Mouse (Mus musculus) embryonic stem cell, embryonic (primary cell): Measurements from ENCODE around the gene Rnf24.

Source experiments
- CTCF ChIA-PET, 4 experiments: fragments of 300-600 bp in 2 of 4; fragments of 350-600 bp in 2 of 4; sonication (Branson Sonifier 250); formaldehyde crosslinking; loops; one replicate each; lab custom pipeline; 2022; ENCODE audit warnings: inconsistent platforms in 2 of 4; lab: Charles Lee
- POLR2A ChIA-PET, 4 experiments: fragments of 300-600 bp in 2 of 4; fragments of 350-600 bp in 2 of 4; sonication (Branson Sonifier 250); formaldehyde crosslinking; loops; one replicate each; lab custom pipeline; 2022; ENCODE audit warnings: antibody characterized with exemption in 4 of 4, inconsistent platforms in 1 of 4; lab: Charles Lee

Rnf24 gene

DNA sequence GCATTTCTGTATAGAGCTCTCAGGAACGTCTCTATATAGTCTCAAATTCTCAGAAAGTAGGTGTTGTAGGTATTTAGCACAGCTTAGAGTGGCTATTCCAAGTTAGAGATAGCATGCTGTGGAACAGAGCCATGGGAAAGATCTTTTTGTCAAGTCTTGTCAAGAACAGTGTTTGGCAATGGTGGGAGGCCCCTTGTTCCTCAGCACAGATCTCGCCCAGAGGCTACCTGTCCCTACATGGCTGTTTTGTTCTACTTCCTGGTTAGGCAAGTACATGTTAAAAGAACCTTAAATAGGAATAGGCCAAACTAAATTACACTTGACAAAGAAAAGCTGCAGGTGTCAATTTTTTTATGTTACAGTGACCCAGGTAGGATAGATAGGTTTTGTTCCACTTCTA lies 52.2 kb downstream of the Rnf24 start:
- POLR2A ChIA-PET: interaction anchor here in 2 of 4 experiments (0.8 to 1.7 kb wide), 2 partner anchors 10 to 39 kb away, joined by 6 to 15 read pairs; partner anchors contain the start of gene Pank2 (in 1 of the 2)
- CTCF ChIA-PET: interaction anchor here in 1 of 4 experiments (0.5 to 1.0 kb wide), 2 partner anchors 53 to 230 kb away, joined by 3 read pairs; no protein-coding TSS in a partner anchor

DNA sequence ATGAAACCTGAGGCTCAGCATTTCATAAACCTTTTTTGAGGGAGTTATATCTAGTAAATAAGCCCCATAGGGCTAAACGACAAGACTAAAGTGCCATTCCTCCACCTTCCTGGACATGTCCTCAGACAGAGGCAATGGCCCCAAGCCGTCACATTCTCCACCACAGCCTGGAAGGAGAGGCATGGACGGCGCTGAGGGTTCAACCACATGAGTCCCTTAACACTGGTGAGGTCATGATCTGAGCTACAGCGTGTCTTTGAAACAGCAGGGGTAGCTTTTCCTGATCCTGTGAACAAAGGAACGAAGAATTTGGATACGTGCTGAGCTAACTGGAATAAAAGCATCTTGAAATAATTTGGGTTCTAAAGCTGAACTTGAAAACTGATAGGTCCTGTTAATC lies 54.0 kb downstream of the Rnf24 start:
- CTCF ChIA-PET: interaction anchor here in 1 of 4 experiments (0.5 kb wide), 1 partner anchor 731 kb away, joined by 3 read pairs; the partner anchor contains the start of gene Rassf2
- POLR2A ChIA-PET: interaction anchor here in 2 of 4 experiments (0.9 to 2.5 kb wide), 10 partner anchors 7 to 128 kb away, joined by 3 to 8 read pairs (median 4); partner anchors contain the start of gene Rnf24 (in 1 of the 2)

DNA sequence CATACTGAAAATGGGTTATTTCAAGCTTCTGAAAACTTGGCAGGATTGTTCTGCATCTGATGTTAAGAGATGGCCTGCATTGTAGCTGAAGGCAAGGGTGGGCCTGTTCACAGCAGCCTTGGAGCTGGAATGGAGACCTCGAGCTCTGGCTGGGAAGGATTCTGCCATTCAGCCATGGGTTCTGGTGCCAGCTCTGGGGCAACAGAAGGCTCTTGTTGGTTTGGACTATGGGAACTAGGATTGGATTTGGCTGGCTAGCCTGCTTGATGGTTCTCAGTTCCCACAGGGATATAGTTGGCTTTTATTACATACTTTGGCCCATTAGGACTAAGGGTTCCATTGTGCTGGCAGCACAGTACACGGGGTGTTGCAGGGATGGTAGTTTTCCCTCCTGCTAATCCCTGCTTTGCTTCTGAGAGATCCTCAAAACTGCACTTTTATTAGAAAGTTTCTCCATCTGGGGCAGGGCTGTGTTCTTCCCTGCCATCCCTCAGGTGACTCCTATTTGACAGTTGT lies 55.9 kb downstream of the Rnf24 start:
- POLR2A ChIA-PET: interaction anchor here in 2 of 4 experiments (0.9 to 2.5 kb wide), 6 partner anchors 9 to 788 kb away, joined by 3 to 8 read pairs (median 4); partner anchors contain the start of gene Mavs (in 1 of the 2)
- CTCF ChIA-PET: interaction anchor here in 1 of 4 experiments (2.9 kb wide), 1 partner anchor 234 kb away, joined by 7 read pairs; no protein-coding TSS in a partner anchor

DNA sequence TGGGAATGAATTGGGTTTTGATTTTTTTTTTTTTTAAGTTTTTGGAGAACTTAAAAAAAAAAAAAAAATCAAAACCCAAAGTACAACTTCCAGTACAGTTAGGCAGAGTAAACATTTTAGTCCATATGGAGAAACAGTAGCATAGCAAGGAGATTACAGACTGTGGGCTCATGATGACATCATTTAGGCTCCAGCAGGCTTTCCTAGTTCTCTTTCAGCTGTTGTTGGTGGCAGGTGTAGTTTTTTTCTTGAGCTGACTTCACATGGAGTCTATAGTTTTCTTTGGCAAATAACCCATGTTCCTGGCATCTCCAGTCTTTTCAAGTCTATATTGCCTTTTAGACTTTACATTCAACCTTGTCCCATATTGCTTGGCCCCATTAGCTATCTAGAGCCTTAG lies 62.0 kb downstream of the Rnf24 start:
- ChIA-PET POLR2A (interaction anchor here in 2 of 4 experiments (0.7 to 0.8 kb wide), 3 partner anchors 10 to 865 kb away, joined by 3 to 15 read pairs (median 3); no protein-coding TSS in a partner anchor), CTCF (interaction anchor here in 1 of 4 experiments (0.7 kb wide), 1 partner anchor 21 kb away, joined by 8 read pairs; no protein-coding TSS in a partner anchor)

DNA sequence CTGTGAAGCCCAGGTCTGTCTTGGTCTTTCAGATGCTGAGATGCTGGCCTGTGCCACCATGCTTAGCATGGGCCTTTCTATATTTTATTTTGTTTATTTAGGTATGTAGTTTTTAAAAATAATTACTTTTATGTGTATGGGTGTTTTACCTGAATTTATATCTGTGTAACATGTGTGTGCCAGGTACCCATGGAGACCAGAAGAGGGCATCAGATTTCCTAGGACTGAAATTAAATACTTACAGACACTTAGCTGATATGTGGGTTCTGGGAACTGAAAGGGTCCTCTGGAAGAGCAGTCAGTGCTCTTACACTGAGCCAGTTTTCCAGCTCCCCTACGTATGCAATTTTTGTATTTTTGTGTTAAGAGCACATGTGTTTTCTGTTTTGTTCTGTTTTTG lies 66.4 kb downstream of the Rnf24 start:
- POLR2A ChIA-PET: interaction anchor here in 1 of 4 experiments (1.2 to 2.1 kb wide), 3 partner anchors 13 to 31 kb away, joined by 3 to 7 read pairs (median 4); no protein-coding TSS in a partner anchor
- CTCF ChIA-PET: no interaction called here

DNA sequence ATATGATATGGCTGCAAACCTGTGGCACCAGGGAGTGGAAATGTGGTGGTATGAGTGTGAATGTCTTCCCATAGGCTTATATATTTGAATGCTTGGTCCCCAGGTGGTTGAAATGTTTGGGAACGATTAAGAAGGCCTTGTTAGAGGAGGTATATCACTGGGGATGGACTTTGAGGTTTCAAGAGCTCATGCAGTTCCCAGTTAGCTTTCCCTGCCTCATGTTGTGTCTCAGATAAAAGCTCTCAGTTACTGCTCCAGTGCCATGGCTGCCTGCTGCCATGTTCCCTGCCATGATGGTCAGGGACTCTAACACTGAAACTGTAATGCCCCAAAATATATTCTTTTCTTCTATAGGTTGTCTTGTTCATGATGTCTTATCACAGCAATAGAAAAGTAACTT lies 71.1 kb downstream of the Rnf24 start:
- POLR2A ChIA-PET: interaction anchor here in 1 of 4 experiments (1.2 to 2.0 kb wide), 2 partner anchors 13 to 72 kb away, joined by 3 to 5 read pairs; no protein-coding TSS in a partner anchor

DNA sequence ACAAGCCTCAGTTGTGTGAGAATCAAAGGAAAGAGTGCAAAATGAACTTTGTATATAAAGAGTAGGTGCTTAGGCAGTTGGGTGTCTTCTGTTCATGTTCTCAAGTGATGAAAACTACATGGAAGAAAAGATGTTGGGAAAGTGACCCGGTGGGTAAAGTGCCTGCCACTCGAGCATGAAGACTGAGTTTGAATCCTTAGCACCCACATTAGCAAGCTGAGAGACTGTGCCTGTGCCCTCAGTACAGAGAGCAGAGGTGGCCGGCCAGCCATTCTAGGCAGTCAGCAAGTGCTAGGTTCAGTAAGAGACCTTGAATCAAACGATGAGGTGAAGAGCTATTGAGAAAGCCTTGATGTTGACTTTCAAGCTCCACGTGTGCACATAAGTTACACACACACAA lies 76.0 kb downstream of the Rnf24 start:
- CTCF ChIA-PET: interaction anchor here in 1 of 4 experiments (0.9 kb wide), 1 partner anchor 221 kb away, joined by 3 read pairs; no protein-coding TSS in a partner anchor
- POLR2A ChIA-PET: interaction anchor here in 2 of 4 experiments (0.9 to 1.4 kb wide), 5 partner anchors 12 to 105 kb away, joined by 3 read pairs; partner anchors contain the start of gene Rnf24 (in 2 of the 2)

More for the DNA sequence above, 71.1 kb downstream of the Rnf24 start:
- CTCF ChIA-PET: no interaction called here

DNA sequence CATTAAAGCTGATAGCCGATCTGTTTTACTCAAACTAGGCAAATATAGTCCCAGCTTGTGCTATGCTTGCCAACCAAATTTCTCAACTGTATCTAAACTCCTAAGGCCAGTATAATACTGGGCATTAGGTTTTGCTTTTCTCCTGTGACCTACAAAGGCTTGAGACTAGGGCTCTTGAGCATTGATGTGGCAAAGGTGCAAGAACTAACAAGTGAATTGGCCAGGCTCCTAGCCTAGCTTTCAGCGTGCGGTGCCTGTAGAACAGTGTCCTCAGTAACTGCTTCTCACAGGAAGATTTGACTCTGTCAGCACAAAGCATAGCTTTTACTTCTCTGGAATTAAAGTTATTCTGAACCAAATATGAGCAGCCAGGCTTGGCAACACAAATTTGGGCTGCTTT lies 77.2 kb downstream of the Rnf24 start:
- CTCF ChIA-PET: interaction anchor here in 1 of 4 experiments (0.6 to 0.9 kb wide), 2 partner anchors 22 to 268 kb away, joined by 3 to 4 read pairs; no protein-coding TSS in a partner anchor
- POLR2A ChIA-PET: interaction anchor here in 2 of 4 experiments (0.6 to 3.8 kb wide), 6 partner anchors 12 to 130 kb away, joined by 3 to 28 read pairs (median 3); partner anchors contain the start of gene Pank2 (in 2 of the 2)

DNA sequence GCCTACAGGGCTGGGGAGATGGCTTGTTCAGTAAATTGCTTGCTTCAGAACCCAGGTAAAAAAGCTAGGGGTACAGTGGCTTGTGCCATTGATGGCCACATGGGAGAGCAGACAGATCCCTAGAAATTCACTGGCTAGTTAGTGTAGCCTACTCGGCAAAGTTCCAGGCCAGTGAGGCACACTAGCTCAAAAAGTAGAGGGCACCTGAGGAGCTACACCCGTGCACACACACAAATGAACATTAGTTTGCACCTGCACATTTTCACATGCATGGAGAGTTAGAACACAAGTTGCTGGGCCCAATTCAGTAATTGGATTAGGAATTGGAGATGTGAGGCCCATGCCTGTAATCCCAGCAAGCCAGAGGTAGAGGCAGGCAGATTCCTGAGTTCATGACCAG lies 87.6 kb downstream of the Rnf24 start:
- POLR2A ChIA-PET: interaction anchor here in 3 of 4 experiments (0.6 to 4.8 kb wide), 8 partner anchors 9 to 98 kb away, joined by 3 to 36 read pairs (median 4); partner anchors contain the start of gene Mavs (in 2 of the 3)
- CTCF ChIA-PET: interaction anchor here in 1 of 4 experiments (1.3 kb wide), 1 partner anchor 10 kb away, joined by 3 read pairs; no protein-coding TSS in a partner anchor

DNA sequence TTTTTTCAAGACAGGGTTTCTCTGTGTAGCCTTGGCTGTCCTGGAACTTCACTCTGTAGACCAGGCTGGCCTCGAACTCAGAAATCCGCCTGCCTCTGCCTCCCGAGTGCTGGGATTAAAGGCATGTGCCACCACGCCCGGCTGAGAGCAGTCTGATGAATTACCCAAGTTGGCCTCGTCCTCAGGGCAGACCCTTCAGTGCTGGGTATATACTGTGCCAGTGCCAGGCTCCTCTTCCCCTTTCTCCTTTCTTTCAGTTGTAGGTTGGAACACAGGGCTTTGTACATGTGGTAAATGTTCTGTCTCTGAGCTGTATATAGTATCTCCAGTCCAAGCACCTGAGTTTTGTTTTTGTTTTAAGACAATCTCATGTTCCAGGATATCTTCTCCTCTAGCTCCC lies 88.7 kb downstream of the Rnf24 start:
- CTCF ChIA-PET: no interaction called here
- POLR2A ChIA-PET: interaction anchor here (0.6 to 4.8 kb wide), 19 partner anchors 10 to 475 kb away, joined by 3 to 36 read pairs (median 4); partner anchors contain the start of gene Mavs (in 3 of the 4)

DNA sequence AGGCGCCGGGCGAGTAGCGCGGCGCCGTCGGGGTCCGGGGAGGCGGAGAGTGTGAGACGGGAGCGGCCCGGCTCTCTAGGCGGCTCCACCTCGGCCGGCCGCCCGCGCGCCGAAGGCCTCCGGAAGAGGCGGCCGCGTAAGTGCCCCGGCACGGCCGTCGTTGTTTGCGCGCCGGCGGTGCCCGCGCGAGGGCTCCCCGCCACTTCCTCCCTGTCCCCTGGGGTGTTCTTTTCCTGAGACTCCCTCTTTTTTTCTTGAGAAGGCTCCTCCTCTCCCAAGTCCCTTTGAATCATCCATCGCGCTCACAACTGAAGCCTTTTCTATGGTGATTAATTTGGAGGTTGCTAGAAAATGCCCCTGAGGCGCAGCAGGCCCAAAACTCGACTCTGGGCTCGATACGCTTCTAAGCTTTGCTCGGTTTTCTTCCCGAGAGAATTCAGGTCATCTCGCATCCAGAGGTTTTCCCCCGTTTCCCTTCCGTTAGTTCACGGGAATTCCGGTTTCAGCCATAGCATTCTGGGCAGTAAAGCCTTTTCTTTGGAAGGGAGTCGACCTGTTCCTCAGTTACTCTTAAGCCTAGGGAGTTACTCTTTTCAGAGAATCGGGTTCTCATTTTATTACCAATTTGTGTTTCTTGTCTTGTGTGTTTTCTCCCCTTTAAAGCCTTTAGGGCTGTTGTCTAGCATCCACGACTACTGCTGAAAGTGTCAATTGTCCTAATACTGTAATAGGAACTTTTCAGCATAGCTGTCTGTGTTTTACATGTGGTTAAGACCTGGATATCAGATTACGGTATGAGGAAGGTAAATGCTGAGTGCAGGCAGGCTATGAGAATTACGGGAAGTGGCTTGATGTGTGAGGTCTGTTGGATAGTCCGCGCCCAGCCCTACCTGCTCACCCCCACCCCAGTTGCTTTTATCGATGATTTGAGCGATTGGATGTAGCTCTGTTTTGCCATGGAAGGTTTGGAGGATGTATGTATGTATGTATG lies 89.7 kb downstream of the Rnf24 start:
- POLR2A ChIA-PET: interaction anchor here (0.6 to 4.8 kb wide), 51 partner anchors 8 to 740 kb away, joined by 3 to 36 read pairs (median 5); partner anchors contain the start of genes 1700037H04Rik (in 3 of the 4), Mavs (in 3 of the 4), Cdc25b (in 2 of the 4) and Rnf24 (in 2 of the 4)

DNA sequence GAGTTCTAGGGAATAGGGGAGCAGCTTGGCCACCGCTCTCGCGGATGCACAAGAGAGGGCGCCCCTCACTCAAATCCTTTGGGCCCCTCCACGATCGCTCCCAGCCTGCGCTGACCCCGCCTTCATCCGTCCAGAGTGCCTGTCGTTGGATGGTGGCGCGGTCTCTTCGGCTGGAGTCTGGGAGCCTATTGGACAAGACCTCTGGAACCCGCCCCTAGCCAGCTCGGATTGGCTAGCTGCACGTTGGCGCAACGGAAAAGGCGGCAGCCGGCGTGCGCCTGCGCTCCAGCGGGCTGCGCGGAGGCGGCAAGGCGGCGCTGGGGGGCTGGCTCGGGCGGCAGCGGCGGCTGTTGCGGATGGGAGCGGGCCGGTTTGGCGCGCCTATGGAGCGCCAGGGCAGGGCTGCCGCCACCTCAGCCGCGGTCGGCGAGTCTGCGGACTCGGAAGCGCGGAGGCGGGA lies 90.4 kb downstream of the Rnf24 start, which contains the start of gene Pank2:
Pank2 (plus strand) TSS at position 283 of the 460 bp plus-strand sequence.
- CTCF ChIA-PET: interaction anchor here (0.5 to 1.8 kb wide), 12 partner anchors 8 to 547 kb away, joined by 3 to 5 read pairs (median 3); partner anchors contain the start of genes 1700037H04Rik (in 1 of the 4), Cdc25b (in 1 of the 4), Rnf24 (in 1 of the 4) and Spef1 (in 1 of the 4)
- POLR2A ChIA-PET: interaction anchor here (0.5 to 4.8 kb wide), 50 partner anchors 8 to 739 kb away, joined by 3 to 36 read pairs (median 5); partner anchors contain the start of genes 1700037H04Rik (in 3 of the 4), Mavs (in 2 of the 4), Rnf24 (in 2 of the 4) and Cdc25b (in 1 of the 4)

More for the DNA sequence above, 89.7 kb downstream of the Rnf24 start:
- CTCF ChIA-PET: interaction anchor here in 2 of 4 experiments (1.0 to 1.8 kb wide), 8 partner anchors 8 to 282 kb away, joined by 3 to 5 read pairs (median 3); partner anchors contain the start of genes 1700037H04Rik (in 1 of the 2), Cdc25b (in 1 of the 2) and Spef1 (in 1 of the 2)

DNA sequence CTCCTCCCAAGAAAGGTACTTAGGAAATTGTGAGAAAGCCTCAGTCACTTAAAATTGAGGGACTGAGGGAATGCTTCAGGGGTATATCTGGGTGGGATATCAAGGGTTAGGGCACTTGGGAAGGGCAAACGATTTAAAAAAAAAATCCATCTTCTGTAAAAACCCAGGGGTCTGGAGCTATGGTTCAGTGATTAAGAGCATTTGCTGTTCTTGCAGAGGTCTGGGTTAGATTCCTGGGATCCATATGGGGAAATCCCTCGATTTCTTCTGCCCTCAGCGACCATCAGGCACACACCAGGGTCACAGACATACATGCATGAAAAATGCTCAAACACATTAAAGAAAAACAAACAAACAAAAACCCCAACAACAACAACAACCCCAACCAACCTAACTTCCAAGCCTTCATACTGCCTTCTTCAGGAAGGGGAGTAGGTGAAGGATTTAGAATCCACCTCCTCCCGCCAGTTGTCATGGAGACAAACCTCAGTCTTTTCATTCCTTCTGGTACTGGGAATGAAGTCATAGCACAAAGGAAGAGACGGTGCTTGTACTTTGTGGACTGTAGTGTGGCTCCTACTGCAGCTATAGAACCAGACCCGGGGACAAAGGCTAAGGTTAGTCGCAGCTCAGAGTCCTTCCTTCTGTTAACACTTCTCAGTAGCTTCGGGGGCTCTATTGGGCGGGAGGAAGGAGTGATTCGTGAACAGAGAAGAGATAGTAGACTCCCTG lies 91.0 kb downstream of the Rnf24 start:
- ChIA-PET POLR2A (interaction anchor here (0.5 to 4.8 kb wide), 48 partner anchors 8 to 739 kb away, joined by 3 to 36 read pairs (median 5); partner anchors contain the start of genes 1700037H04Rik (in 3 of the 4), Mavs (in 2 of the 4), Rnf24 (in 2 of the 4) and Cdc25b (in 1 of the 4)), CTCF (interaction anchor here (0.5 to 1.8 kb wide), 12 partner anchors 8 to 546 kb away, joined by 3 to 5 read pairs (median 3); partner anchors contain the start of genes 1700037H04Rik (in 1 of the 4), Cdc25b (in 1 of the 4), Rnf24 (in 1 of the 4) and Spef1 (in 1 of the 4))

DNA sequence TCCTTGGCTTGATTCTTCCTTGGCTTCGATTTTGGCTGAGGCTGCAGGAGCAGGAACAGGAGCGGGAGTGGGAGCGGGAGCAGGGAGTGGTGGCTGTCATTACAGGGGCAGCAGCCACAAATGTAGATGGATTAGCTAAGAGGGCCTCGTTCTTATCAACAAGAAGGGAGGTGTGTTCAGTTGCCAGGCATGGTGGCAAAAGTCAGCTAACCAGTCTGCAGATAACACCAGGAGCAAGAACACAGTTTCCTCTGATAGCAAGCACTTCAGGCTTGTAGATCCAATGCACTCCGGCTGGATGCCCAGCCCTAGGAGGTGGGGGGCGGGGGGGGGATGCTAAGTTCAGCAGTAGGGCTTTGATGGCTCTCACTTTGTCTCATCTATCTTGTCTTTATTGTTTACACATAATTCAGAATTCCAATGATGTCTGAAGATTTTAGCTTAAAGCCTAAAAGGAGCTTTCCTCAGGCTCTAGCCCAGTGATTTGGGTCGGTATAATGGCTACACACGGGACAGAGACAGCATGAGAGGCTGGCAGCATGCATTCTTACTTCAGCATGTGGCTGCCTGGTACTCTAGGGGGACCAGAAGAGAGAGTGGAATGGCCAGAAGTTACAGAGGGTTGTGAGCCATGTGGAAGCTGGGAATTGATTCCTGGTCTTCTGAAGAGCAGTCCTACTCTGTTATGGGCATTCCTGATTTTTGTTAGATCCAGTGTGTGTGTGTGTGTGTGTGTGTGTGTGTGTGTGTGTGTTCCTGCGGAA lies 92.0 kb downstream of the Rnf24 start:
- CTCF ChIA-PET: interaction anchor here in 3 of 4 experiments (0.7 to 1.4 kb wide), 4 partner anchors 9 to 284 kb away, joined by 3 read pairs; partner anchors contain the start of gene Rnf24 (in 1 of the 3)
- POLR2A ChIA-PET: interaction anchor here in 3 of 4 experiments (0.7 to 4.8 kb wide), 23 partner anchors 8 to 165 kb away, joined by 3 to 36 read pairs (median 7); partner anchors contain the start of genes 1700037H04Rik (in 2 of the 3), Mavs (in 2 of the 3), Ap5s1 (in 1 of the 3) and Cdc25b (in 1 of the 3)

DNA sequence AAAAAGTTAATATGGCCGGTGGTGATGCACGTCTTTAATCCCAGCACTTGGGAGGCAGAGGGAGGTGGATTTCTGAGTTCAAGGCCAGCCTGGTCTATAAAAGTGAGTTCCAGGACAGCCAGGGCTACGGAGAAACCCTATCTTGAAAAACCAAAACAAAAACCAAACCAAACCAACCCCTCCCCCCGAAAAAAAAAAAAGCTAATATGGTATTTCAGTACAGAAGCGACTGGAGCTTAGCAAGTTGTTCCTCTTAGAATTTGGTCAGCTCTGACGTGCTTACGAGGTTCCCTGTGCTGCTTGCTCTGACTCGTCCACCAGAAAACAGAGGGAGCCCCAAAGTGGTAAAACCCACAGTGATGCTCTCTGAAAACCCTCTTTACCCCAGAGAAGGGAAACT lies 94.0 kb downstream of the Rnf24 start:
- CTCF ChIA-PET: interaction anchor here in 1 of 4 experiments (0.6 kb wide), 1 partner anchor 674 kb away, joined by 4 read pairs; no protein-coding TSS in a partner anchor
- POLR2A ChIA-PET: interaction anchor here in 2 of 4 experiments (0.7 to 2.0 kb wide), 3 partner anchors 75 to 99 kb away, joined by 3 to 5 read pairs (median 3); partner anchors contain the start of gene 1700037H04Rik (in 1 of the 2)
